Mouse (Mus musculus) C2C12 (cell line): ENCODE measurements around the gene Shkbp1.

Experiments
- CEBPB ChIP-seq: IDR thresholded peaks from one replicate; pipeline ENCODE4 v1.6.1; 2011; ENCODE audit warnings: low read depth, mild to moderate bottlenecking, control low read depth, moderate library complexity
- CTCF ChIP-seq: IDR thresholded peaks from one replicate; pipeline ENCODE4 v1.5.1; 2011; ENCODE audit not compliant: control insufficient read depth, insufficient read depth, insufficient read length
- MAX ChIP-seq: IDR thresholded peaks from one replicate; pipeline ENCODE4 v1.6.1; 2011; ENCODE audit warnings: mild to moderate bottlenecking, control low read depth
- MYOD1 ChIP-seq: IDR thresholded peaks from one replicate; pipeline ENCODE4 v1.6.1; 2011; ENCODE audit warnings: low read depth; ENCODE audit not compliant: control insufficient read depth, insufficient read length
- USF1 ChIP-seq: IDR thresholded peaks from one replicate; pipeline ENCODE4 v1.6.1; 2011; ENCODE audit warnings: low read depth, mild to moderate bottlenecking, control low read depth, moderate library complexity

DNA sequence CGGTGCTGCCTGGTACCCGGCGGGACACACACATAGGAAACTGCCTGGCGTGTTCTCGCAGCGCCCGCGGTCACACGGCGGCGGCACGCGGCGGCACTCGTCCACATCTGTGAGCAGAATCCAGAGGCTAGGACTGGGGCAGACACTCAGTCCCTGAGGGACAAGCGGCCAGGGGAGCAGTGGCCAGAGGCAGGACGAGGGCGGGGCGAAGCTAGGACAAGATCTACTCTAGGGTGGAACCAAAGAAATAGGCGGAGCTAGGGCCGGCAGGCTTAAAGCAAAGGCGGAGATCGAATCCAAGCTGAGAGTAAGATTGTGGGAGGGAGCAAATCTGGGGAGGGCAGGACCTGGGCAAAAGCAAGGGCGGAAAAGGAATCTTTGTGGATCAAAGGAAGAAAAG is 30.1 kb downstream of the Shkbp1 start:
- TF ChIP-seq MYOD1 (no peak), CTCF (no peak), USF1 (no peak), CEBPB (no peak), MAX (no peak)
